Mouse (Mus musculus): ENCODE measurements around the gene Lypd6b. TPM values are rescaled to one million over a fixed set of nuclear protein-coding genes. Genes with fewer than 3 reads are reported as not detected.

Gene Lypd6b
- total RNA-seq, 2 experiments from 2014 or later = not detected

DNA sequence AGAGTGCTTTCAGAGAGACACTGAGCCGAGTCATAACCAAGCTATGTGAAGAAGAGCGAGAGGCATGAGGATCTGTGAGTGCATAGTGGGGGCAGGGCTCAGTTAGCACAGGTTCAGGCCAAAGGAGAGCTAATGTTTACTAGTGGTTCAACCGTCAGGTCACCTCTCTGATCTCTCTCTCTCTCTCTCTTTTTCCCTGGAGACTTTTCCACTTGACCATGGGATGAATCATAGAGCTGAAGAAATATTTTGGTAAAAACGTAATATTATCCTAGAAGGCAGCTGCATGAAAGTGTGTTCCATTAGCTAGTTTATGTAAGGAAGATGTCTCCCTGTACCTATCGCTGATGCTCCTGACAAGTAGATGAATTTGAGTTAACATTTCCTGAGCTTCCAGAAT lies 30.6 kb downstream of the Lypd6b start:
- DNase-seq (ENCODE audit: low spot score) = no peak

DNA sequence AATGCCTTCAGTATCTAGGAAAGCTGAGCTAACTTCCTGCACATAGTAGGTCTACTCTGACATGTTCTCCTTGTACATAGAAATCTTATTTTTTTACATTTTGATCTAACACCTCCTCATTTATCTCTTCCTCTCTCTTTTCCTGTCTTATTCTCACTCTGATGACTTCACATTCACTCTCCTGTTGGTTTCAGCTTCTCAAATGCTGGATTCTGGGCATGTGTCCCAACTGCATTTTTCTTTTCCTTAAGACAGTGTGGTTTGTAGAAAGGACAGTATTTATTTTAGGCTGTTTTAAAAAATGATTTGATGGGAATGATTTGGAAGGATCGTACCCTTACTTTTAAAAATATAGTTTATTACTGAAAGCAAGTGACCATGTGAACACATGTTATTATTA lies 34.8 kb downstream of the Lypd6b start:
- no peak for DNase-seq (ENCODE audit: low spot score)

DNA sequence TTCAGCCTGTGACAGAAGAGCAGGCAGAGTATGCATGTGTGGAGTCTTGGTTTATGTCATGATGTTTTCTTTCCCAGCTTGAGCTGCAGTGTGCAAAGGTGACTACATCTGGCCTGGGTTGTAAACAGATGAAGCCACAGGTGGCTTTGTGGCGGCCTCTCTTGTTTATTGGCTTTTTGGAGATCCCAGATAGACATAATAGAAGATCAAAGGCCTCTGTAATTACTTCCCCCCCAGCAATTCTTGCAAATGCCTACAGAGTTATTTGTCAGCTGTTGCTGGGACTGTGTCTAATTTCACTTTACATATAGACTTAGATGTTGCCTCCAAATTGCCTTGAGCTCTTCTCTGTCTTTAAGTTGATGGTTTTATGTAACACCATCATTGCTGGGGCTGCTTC lies 38.1 kb downstream of the Lypd6b start:
- DNase-seq (ENCODE audit: low spot score) = no peak

DNA sequence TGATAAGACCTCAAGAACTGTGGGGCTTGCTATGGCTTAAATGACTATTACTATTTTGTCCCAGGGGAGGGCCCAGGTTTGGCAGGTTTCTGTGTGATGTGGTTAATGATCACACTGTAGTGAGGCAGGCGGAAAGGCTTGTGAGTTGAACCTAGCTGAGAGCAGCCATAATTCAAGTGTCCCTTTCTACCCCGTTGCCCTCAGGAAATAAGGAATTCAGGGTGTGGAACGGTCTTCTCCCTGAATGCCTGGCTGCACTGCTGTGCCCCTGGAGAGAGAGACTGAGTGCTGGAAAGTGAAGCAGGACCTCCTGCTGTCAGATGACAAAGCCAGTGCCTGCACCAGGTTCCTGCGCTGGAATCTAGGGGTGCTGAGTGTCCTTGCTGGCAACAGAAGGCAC lies 40.3 kb downstream of the Lypd6b start:
- DNase-seq (ENCODE audit: low spot score) = no peak

DNA sequence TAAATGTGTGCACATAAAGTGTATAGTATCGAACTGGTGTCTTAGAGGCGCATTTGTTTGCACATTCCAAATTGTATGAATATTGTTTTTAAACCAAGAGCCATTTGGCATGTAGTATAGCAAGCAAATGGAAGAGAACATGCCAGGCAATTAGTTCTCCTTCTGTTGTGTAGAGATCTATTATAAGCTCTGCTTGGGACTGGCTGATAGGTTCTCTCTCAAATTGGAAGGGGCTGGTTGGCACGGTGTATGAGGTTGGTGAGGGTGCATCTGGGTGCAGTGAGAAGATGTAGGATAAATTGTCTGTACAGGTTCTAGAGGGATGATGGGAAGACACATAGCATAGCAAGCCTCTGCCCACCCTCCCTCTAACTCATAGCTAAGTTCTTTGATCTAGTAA lies 42.9 kb downstream of the Lypd6b start:
- DNase-seq (ENCODE audit: low spot score) = no peak

DNA sequence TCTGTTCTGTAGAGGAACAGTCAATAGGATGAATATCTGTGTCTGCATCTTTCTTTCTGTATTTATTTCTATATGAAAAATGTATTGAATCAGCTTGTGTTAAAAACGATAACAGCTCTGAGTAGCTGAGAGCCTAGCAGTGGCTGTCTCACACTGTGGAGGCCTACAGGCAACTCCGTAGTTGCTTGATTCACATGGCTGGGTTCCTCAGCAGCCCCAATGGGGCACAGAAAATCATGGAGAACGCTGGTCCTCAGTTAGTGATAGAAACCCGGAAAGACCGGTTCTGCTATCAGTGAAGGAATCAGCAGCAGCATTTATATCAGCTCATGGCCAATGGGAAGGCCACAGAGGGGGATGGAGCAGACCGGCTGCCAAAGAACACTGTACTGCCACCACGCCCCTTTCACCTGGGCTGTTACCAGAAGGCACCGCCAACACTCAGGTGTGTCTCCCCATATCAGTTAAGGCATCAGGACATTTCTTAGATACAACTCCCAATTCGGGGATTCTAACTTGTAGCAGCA lies 44.9 kb downstream of the Lypd6b start:
- no peak for DNase-seq (ENCODE audit: low spot score)

DNA sequence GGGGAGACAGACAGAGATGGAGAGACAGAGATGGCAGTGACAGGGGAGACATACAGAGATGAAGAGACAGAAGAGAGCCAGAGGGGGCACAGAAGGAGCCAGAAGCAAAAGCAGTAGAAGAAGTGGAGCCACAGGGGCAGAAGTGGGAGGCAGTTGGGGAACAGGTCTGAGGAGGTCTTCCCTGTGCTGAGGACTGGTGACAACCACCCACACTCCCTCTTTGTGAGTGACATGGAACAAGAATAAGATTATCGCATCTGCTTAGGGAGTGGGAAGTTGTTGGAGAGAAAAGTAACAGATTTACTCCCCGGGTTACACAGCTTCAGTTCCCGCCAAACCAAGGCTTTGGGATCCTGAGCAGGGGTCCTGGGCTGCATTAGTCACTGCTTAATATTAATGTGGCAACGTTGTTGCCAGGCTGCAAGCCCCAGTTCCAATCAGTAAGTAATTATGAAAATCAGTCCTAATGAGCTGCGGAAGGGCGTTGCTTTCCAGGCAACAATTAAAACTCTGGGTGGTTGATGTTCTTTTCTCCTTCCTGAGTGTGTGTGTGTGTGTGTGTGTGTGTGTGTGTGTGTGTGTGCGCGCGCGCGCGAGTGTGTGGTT lies 50.1 kb downstream of the Lypd6b start:
- DNase-seq (ENCODE audit: low spot score) = no peak

DNA sequence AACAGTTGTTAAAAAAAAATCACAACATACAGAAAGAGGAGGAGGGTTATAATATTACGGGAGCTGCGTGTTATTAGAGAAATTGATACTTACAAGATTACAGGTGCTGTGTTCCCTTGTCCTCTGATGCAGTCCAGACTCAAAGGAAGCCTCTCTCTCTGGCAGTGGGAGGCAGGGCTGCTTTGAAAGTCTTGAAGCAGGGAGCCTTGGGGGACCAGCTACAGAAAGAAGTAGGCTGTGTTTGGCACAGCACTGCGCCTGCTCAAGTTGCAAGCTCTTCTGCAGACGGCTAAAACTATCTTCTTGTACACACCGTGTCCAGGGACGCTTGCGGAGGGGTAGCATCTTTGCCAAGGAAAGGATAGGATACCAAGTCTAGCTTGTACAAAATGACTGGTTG lies 51.1 kb downstream of the Lypd6b start:
- DNase-seq (ENCODE audit: low spot score) = no peak

DNA sequence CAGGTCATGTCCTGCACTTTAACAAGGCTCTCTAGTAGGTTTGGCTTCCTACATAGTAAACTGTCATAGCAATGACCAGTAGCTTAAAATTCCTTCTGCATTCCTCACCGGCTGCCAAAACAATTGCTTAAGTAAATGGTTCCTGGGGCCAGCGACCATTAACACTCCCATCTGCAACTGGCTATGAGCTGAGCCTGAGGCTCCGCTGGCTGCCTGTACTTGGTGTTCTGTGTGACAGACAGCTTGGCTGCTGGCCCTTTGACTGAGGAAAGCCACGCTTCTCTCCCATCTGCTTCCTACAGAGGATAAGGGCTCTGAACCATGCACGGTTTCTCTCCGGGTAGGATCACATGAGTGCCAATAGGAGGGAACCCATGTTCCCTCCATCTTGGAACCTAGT lies 53.1 kb downstream of the Lypd6b start:
- DNase-seq (ENCODE audit: low spot score) = peak; percentile 4

DNA sequence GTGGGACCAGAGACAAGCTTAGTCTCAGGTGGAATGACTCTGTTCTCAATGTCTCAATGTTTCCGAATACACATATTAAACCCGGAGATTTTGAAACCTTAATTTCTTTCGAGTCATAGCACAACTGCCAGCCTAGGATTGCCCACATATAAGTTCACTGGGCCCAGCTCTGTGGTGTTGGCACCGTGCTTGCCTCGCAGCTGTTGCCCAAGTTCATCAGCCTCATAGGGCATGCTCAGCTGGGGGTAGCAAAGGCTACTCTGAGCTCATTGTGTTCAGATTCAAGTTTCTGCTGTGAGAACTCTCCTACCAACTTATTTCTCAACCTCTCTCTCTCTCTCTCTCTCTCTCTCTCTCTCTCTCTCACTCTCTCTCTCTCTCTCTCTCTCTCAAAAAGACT lies 53.6 kb downstream of the Lypd6b start:
- DNase-seq (ENCODE audit: low spot score) = no peak

DNA sequence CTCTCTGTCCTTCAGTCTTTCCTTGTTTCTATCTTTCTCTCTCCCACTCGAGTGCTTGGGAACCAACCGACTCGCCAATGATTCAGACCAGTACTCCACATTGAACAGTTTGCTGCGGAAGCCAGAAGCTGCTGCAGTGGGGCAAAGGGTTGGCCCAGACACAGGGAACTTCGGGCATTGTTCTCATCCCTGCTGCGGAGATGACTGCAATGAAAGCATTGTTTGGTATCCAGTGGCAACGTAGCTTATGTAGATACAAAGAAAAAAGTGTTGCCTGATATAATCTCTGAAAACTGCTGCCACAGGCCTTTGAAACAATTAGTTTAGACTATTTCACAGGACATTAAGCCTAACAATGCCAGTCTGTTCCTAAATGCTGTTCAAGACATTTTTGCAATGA lies 57.6 kb downstream of the Lypd6b start:
- no peak for DNase-seq (ENCODE audit: low spot score)

DNA sequence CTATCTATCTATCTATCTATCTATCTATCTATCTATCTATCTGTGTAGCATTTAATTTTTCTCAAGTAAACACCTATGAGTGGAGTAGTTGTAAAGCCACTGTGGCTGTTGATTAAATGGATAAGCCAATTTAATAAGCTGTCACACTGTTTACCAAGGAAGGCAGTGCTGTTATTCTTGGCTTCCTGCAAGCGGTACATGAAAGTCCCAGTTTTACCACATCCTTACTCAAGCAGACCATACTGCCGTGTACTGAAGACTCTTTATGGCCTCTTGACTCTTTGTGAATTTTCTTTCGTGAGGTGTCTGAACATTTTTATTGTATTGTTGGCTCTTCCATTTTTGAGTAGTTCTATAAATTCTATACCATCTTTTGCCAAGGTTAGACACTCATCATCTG lies 58.6 kb downstream of the Lypd6b start:
- DNase-seq (ENCODE audit: low spot score) = no peak

DNA sequence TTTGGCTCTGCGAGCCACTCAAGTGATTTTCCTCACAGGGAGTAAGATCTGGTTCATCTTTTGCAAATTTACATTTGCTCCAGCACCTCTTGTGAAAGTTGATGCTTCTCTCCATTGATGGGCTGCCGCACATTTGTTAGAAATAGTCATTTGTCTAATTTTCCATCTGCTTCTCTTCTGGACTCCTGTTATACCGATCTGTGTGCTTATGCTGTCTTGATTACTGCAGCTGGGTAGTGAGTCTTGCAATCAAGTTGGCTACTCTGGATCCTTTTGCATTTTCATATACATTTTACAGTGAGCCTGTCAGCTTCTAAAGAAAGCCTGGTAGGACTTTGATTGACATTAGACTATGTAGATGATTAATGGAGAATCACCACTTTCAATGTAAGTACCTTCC lies 59.4 kb downstream of the Lypd6b start:
- DNase-seq (ENCODE audit: low spot score) = no peak

DNA sequence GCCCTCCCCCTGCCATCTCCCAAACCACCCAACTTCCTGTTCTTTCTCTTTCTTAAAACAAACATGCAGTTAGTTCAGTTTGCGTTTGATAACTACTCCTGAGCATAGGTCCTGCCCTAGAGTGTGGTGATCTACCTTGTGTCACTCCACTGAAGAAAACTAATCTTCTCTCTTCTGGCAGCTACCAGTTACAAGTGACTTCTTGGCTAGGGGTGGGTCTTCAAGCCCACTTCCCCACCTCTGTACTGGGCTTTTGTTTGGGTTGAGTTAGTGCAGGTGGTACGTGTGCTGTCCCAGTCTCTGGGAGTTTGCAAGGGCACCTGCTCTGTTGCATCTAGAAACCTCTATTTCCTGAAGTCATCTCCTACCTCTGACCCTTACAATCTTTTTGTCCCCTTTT lies 60.3 kb downstream of the Lypd6b start:
- no peak for DNase-seq (ENCODE audit: low spot score)

DNA sequence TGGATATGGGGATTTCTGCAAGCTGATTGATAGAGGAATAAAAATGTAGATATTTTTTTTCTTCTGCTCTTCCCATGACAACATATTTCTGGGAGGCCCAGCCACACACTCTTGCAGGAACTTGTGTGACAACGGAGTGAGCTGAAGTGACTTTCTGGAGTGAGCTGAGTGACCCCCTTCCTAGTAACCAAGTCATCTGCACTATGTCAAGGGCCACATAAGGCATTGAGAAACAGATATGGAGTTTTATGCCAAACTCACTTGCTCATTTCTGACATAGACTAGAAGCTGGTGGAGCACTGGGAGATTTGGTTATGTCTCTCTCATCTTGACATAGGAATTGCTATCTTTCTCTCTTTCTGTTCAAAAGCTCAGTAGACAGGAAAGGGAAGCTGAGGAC lies 62.3 kb downstream of the Lypd6b start:
- DNase-seq (ENCODE audit: low spot score) = no peak

DNA sequence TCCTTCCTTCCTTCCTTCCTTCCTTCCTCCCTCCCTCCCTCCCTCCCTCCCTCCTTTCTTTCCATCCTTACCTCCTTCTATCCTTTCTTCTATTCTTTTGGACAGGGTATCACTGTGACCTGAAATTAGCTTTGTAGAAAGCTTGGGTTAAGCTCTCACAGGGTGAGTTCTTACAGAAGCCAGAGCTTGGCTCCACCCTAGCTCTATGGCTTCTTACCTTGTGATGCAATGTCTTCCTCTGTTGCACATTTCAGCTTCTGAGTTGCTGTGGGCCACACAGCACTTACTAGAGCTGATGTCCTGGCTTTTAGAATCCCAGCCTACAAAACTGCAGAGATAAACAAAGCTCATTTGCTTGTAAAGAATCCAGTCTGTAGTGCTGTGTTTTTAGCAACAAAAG lies 64.5 kb downstream of the Lypd6b start:
- DNase-seq (ENCODE audit: low spot score) = no peak

DNA sequence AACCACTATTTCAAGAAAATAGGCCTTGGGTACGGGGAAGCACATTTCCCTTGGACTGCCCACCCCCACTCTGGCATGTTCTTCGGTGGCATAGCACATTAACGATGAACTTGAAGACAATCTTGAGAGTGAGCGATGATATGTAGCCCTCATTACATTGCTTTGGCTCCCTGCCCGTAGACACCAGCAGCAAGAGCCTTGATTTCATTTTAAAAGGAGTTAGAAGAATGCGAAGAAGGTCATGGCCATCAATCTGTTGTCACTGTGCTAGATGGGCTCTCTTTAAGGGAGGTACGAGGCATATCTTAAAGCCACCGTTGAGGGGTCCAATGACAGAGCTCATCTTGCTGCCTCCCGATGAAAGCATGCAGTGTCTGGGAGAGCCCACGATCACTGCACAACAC lies 68.7 kb downstream of the Lypd6b start:
- no peak for DNase-seq (ENCODE audit: low spot score)

DNA sequence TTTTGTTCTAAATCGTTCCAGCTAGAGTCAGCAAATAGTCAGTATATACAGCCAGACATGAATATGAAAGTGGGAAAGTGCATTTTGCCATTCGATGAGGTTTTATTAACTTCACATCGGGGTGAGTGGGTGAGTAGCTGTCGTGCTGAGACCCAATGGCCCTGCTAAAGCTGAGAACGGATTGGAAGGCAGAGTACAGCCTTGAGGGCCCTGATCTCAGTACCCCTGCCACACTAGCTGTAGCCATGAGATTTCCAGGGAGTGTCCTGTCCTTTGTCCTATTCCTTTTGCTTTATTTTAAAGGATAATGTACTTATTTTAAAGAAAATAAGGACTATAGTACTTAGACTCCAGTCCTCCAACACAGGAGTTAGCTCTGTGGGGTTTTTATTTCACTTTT lies 69.1 kb downstream of the Lypd6b start:
- no peak for DNase-seq (ENCODE audit: low spot score)

DNA sequence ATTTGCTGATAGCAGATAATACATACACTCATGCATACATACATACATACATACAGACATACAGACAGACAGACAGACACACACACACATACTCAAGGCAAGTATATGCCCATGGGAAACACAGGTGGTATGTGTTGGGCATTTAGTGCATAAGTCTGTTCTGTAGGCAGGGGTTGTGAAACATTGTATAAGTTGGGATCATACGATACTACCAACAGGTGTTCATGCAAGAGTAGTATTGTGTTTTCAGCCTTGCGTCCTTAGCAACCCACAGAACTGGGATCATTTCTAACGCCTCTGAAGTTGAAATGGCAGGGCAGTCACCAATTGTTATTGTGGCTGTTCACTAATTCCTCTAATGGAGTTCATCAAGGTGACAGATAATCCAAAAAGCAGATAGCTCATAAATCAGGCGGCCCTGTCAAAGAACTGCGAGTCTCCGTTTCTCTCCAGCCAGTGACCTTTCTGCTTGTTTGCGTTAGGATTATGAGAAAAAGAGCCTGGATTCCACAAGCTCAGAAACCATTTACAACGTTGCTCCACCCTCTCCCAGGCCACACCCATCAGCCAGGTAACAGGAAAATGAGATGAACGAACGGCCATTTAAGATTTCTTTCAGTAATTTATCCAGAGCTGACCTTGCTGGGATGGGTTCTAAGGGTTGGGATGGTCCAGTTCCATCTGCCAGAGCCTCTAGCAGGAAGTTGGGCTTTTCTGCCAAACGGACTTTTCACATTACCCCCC lies 72.9 kb downstream of the Lypd6b start:
- DNase-seq (ENCODE audit: low spot score) = no peak

DNA sequence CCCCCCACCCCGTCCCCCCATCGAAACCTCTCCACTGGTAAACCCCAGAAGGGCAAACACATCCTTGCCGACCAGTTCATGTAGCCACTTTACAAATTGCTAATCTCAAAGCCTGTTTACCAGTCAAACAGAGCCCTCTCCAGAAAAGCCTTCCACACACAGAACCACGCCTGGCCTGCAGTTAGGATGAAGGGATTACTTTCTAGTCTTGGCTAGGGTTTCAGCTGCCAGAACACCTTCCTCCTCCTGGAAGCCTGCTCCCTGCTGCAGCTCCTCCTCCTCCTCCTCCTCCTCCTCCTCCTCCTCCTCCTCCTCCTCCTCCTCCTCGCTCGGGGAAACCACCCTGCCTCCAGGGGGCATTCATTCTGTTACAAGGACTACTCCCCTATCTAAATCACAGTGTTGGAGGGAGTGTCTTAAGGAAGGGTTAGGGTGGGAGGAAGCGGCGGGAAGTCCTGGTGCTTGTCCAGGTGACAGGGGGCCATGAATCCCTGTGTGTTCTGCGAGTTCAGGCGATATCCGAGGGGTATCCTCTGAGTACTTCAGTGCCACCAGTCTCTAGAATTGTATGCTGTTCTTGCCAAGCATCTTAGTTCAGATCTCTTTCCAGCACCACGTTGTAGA lies 73.6 kb downstream of the Lypd6b start:
- no peak for DNase-seq (ENCODE audit: low spot score)

DNA sequence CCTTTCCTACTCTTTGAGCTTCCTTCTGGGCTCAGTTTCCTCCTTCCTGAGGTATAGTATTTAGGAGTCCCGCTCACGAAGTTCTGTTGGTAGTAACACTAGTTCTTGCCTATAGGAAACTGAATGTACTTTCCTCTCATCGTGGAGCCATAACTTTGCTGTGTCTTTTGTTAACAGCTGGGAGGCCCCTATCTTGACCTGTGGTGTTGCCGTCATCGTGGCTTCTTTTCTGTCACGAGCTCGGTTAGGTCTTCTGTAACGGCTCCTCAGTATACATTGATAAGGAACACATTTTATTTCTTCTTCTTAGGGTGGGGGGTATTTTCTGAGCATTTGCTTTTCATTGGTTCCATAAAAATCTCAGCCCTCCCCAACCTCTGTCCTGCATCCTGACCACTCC lies 74.2 kb downstream of the Lypd6b start:
- DNase-seq (ENCODE audit: low spot score) = no peak

DNA sequence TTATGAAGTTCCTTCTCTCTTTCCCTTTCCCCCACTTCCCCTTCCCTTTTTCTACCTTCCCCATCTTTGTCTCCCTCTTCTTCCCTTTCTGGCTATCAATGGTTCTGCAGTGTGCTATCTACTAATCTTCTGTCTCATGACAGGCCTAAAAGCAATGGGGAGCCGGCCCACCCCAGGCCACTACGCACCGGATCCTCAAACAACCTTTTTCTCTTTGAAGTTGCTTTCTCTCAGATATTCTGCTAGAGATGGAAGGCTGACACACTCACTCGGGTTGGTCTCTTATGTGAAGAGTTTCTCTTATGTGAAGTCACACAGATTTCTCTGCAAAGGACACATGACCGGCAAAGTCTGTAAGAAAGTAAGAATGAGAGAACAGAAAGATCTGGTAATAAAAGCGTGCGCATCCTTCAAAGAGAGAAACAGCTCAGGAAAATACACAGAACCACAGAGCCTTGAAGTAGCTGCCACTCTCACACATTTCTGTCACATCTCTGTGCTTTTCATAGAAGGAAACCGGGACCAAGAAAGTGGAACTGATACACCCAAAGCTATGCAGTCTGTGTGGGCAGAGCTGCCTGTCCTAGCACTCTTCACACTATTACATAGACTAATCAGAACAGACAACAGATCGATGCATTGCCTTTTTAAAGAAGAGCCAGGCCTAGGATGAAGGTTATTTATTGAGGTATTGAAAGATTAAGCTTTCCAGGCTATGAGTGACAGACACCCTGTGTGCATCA lies 80.8 kb downstream of the Lypd6b start:
- DNase-seq (ENCODE audit: low spot score) = no peak

All from gastrocnemius, adult 18-20 months (tissue).